Mouse (Mus musculus): ENCODE data around the gene Sfmbt1. TPM values are rescaled to one million over a fixed set of nuclear protein-coding genes. Genes with fewer than 3 reads are reported as not detected.

Gene Sfmbt1
- polyA plus RNA-seq (2012; ENCODE audit: insufficient read depth, insufficient read length, missing spikeins): 22.7 and 26.8 TPM in 2 replicates

DNA sequence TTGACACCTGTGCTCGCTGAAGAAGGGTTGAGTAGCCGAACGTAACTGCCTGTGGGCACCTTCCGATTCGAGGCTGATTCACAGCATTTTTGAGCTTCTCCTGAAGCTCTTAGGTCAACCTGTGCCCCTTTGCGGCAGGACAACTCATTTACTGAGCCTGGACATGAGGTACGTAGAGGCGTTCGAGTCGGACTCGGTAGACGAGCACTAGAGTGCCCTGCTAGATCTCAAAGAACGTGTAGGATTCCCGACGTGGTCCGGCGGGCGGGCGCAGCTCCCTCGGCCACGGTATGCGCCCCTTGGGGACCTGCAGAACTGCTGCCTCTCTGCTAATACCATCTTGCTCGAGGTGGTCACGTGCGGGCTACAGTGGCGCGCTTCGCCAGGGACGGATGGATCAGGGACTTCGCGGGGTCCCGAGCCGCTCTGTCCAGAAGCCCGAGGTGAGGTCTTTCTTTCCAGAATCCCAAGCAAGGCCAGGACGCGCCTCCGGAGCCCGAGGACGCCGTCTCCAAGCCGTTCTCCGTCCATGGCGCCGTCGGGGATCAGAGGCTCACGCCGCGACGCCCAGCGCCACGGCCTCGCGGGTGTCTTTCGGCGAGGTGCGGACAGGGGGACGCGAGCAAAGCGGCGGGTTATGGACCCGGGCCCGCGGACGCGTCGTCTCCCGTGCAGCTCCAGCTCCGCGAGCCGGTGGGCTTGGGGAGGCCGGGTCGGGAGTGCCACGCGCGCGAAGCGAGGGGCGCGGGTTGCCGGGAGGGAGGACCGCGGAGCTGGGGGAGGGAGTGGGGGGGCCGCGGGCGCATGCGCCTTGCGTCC is at the start of gene Sfmbt1:
Gene Sfmbt1, plus strand, starts transcription at position 51 of the 819 bp plus-strand sequence.
- peak within 1 kb of the TSS; percentile 91 for H3K27ac ChIP-seq (ENCODE audit: insufficient read depth, low read depth, low read length)
- TF ChIP-seq POLR2A (IDR thresholded peaks at IDR 0.05; ENCODE audit: borderline replicate concordance, low read depth, low read length): no peak
- no peak for TF ChIP-seq CTCF (IDR thresholded peaks at IDR 0.05; ENCODE audit: low read depth, low read length)
- H3K4me3 ChIP-seq (ENCODE audit: insufficient read depth, low read length): peak within 1 kb of the TSS; percentile 75
- peaks cover 16% of the 10 kb centered on the region for H3K4me1 ChIP-seq (ENCODE audit: control insufficient read depth, insufficient read depth, low read length)

DNA sequence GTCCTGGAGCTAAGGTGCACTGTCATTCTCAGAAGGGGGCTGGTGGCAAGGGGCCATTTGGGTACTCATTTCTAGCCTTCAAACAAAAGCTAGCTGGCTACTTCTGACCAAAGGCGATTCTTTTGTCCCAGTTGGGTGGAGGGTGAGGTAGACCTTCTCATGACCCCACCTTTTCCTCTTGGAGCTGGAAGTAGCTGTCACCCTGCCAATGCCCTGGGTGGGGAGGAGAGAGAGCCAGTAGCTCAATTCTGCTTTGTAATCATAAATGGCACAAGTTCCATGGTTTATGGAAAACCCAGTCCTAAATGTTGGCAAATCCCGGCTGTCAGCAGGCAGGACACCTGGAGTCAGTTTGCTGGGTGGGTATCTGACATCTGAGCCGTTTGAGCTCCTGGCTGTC is 48.6 kb upstream of the Sfmbt1 start:
- Histone ChIP-seq H3K27ac (ENCODE audit: insufficient read depth, low read depth, low read length) (no peak overlapping the region), H3K4me1 (ENCODE audit: control insufficient read depth, insufficient read depth, low read length) (peaks cover 14% of the 10 kb centered on the region), H3K4me3 (ENCODE audit: insufficient read depth, low read length) (no peak overlapping the region)
- TF ChIP-seq POLR2A (IDR thresholded peaks at IDR 0.05; ENCODE audit: borderline replicate concordance, low read depth, low read length): no peak
- TF ChIP-seq CTCF (IDR thresholded peaks at IDR 0.05; ENCODE audit: low read depth, low read length): no peak

DNA sequence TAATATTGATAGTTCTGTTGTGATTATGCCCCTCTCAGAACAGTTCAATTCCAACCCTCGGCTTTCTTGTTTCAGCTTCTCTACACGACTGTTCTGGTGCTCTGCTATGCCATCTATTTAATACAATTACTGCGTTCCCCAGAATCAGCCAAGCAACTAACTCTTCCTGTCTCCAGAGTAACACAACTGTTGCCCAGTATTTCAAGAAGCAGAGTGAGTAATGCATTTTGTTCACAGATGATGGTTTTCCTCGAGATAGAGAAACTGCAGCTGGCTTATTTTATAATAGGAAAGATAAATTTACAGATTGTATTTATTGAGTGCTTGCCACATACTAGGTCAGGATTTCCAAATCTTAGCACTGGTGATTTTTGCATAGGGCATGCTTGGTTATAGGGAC is 48.0 kb upstream of the Sfmbt1 start:
- Histone ChIP-seq H3K4me1 (ENCODE audit: control insufficient read depth, insufficient read depth, low read length) (peaks cover 19% of the 10 kb centered on the region), H3K27ac (ENCODE audit: insufficient read depth, low read depth, low read length) (no peak overlapping the region), H3K4me3 (ENCODE audit: insufficient read depth, low read length) (no peak overlapping the region)
- TF ChIP-seq POLR2A (IDR thresholded peaks at IDR 0.05; ENCODE audit: borderline replicate concordance, low read depth, low read length) (no peak), CTCF (IDR thresholded peaks at IDR 0.05; ENCODE audit: low read depth, low read length) (no peak)

DNA sequence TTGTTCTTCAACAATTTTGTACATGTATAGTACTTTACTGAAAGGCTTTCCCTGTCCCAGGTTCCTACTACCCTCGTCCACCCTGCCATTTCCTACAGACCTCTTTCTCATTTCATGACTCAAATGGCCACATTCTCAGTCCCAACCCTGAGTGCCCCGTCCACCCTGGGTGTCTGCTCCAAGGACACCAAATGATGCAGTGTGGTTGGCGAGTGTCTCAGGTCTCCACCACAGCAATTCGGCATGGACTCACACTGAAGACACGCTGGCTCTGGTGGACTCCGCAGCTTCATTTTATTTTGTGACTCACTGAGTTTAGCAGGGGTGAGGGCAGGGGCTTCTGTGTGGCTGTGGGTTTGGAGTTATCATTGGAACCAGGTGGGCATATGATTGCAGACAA is 44.5 kb upstream of the Sfmbt1 start:
- no peak for TF ChIP-seq POLR2A (IDR thresholded peaks at IDR 0.05; ENCODE audit: borderline replicate concordance, low read depth, low read length)
- TF ChIP-seq CTCF (IDR thresholded peaks at IDR 0.05; ENCODE audit: low read depth, low read length): no peak
- H3K27ac ChIP-seq (ENCODE audit: insufficient read depth, low read depth, low read length): no peak overlapping the region
- no peak overlapping the region for H3K4me3 ChIP-seq (ENCODE audit: insufficient read depth, low read length)
- H3K4me1 ChIP-seq (ENCODE audit: control insufficient read depth, insufficient read depth, low read length): peaks cover 24% of the 10 kb centered on the region

DNA sequence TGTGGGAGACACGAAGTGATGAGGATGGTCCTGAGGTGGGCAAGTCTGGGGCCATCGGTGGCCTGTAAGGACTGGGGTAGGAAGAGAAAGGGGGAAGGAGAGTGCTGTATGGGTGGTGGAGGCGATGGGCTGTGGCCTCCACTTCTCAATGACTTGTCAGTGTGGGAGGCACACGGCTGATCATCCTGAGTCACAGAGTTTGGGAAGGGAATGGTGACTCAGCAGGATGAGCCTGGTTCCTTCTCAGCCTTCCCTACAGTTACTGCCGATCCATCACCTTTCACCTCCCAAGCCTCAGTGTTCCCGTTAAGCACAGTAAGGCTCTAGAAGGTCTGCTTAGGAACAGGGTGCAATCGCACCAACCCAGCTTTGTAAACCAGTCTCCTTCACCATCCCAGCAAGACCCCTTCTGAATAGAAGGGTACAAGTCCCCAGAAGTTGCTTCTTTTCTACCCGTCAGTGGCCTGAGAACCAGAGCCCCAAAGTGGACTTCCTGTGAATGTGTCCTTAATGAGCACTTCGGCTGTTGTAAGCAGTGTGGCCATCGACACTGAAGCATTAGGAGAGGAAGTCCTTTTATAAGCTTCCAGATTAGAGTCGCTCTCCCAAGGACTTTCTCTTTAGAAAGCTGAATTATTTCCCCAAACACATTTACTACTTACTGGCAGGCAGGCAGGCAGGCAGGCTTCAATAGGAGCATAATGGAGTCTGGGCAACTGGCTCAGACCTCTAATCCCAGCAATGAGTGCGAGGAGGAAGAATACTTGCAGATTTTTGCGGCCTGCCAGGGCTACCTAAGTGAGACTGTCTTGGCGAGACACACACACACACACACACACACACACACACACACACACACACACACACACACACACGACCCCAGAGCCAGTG is 43.3 kb upstream of the Sfmbt1 start:
- Histone ChIP-seq H3K4me3 (ENCODE audit: insufficient read depth, low read length) (peak overlapping the region; percentile 15), H3K27ac (ENCODE audit: insufficient read depth, low read depth, low read length) (peak overlapping the region; percentile 51), H3K4me1 (ENCODE audit: control insufficient read depth, insufficient read depth, low read length) (peaks cover 24% of the 10 kb centered on the region)
- TF ChIP-seq POLR2A (IDR thresholded peaks at IDR 0.05; ENCODE audit: borderline replicate concordance, low read depth, low read length) (no peak), CTCF (IDR thresholded peaks at IDR 0.05; ENCODE audit: low read depth, low read length) (no peak)

DNA sequence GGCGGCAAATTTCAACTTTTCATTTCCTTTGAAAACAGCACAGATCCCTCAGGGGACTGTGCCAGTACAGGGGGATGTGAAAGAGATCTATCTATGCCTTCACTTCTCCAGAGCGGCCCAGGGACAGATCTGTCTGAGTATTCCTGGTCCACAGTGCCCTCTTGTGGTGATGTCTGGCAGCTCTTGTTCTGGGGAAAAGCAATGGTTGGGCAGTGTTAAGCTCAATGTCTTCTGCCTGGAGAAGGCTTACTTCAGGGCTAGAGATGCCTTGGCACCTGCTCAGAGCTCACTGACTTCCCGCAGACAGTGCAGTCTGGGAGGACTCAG is 42.7 kb upstream of the Sfmbt1 start:
- Histone ChIP-seq H3K4me1 (ENCODE audit: control insufficient read depth, insufficient read depth, low read length) (peaks cover 24% of the 10 kb centered on the region), H3K27ac (ENCODE audit: insufficient read depth, low read depth, low read length) (peak overlapping the region; percentile 51)
- TF ChIP-seq POLR2A (IDR thresholded peaks at IDR 0.05; ENCODE audit: borderline replicate concordance, low read depth, low read length): no peak
- TF ChIP-seq CTCF (IDR thresholded peaks at IDR 0.05; ENCODE audit: low read depth, low read length): peak; percentile 81

DNA sequence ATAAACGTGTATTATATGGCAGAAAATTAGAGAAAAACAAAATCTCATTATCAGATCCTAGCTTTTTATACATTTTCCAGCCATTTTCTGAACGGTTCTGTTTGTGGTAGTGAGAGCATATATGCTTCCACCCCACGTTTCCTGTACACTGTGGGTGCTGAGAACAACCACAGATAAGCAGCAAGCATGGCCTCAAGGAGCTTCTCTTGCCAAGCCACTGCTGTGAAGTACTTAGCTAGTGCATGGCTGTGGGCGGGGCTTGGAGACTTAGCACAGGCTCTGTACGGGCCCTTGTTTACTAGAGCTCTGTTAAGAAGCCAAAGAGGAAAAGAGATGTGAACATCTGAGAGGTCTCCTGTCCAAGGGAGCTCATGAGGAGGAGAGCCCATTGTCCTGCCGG is 39.7 kb upstream of the Sfmbt1 start:
- H3K27ac ChIP-seq (ENCODE audit: insufficient read depth, low read depth, low read length): no peak overlapping the region
- no peak overlapping the region for H3K4me3 ChIP-seq (ENCODE audit: insufficient read depth, low read length)
- H3K4me1 ChIP-seq (ENCODE audit: control insufficient read depth, insufficient read depth, low read length): peaks cover 32% of the 10 kb centered on the region
- TF ChIP-seq POLR2A (IDR thresholded peaks at IDR 0.05; ENCODE audit: borderline replicate concordance, low read depth, low read length) (no peak), CTCF (IDR thresholded peaks at IDR 0.05; ENCODE audit: low read depth, low read length) (no peak)

More for the DNA sequence above, 42.7 kb upstream of the Sfmbt1 start:
- peak overlapping the region; percentile 15 for H3K4me3 ChIP-seq (ENCODE audit: insufficient read depth, low read length)

DNA sequence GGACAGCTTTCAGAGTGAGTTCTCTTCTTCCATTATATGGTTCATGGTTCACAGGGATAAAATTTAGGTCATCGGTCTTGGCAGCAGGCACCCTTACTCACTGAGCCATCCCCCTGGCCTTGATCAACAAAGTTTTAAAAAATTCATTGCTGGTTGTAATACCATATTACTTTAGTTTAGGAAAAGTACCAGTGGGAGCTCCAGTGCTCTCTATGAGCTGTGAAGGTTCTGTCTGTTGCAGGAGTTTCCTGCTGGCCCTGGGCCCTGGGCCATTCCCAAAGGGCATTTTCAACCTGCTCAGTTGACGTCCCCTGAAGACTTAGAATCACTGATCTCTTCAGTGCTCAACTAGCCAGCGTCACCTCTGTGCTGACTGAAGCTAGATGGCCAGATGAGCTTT is 32.5 kb upstream of the Sfmbt1 start:
- Histone ChIP-seq H3K27ac (ENCODE audit: insufficient read depth, low read depth, low read length) (no peak overlapping the region), H3K4me3 (ENCODE audit: insufficient read depth, low read length) (no peak overlapping the region), H3K4me1 (ENCODE audit: control insufficient read depth, insufficient read depth, low read length) (peaks cover 12% of the 10 kb centered on the region)
- no peak for TF ChIP-seq POLR2A (IDR thresholded peaks at IDR 0.05; ENCODE audit: borderline replicate concordance, low read depth, low read length)
- TF ChIP-seq CTCF (IDR thresholded peaks at IDR 0.05; ENCODE audit: low read depth, low read length): no peak

DNA sequence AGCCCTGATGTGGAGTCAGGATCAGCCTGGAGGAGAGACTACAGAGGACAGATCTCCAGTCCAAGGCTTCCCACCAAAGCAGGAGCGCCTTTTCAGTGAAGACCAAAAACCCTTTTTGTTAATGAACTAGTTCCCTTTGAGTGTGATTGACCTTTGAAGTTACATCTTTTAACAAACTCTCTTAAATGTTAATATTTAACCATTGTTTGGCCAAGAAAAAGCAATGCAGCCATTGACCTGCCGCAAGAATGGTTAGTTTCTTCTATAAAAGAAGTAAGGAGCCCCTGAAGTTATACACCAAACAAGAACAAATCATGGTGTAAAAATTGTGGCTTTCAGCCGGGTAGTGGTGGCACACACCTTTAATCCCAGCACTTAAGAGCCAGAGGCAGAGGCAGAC is 24.0 kb upstream of the Sfmbt1 start:
- peaks cover 24% of the 10 kb centered on the region for H3K4me1 ChIP-seq (ENCODE audit: control insufficient read depth, insufficient read depth, low read length)
- H3K4me3 ChIP-seq (ENCODE audit: insufficient read depth, low read length): no peak overlapping the region
- TF ChIP-seq CTCF (IDR thresholded peaks at IDR 0.05; ENCODE audit: low read depth, low read length): no peak
- TF ChIP-seq POLR2A (IDR thresholded peaks at IDR 0.05; ENCODE audit: borderline replicate concordance, low read depth, low read length): no peak
- no peak overlapping the region for H3K27ac ChIP-seq (ENCODE audit: insufficient read depth, low read depth, low read length)

DNA sequence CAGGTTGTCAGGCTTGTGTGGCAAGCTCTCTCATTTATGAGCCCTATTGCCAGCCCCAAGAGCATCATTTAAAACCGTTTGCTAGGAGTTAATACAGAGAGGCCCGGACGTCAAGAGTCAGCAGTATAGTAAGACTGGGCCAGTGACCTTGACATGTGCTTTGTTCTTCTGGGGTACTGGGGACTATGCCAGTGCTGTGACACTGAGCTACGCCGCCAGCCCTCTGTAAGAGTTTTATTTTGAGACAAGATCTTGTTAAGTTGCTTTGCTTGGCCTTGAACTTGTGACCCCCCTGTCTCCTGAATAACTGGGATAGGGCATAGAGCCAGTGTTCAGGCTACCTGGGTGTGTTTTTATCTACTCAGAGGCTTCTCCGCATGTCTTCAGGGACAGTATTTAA is 22.2 kb upstream of the Sfmbt1 start:
- Histone ChIP-seq H3K4me1 (ENCODE audit: control insufficient read depth, insufficient read depth, low read length) (peaks cover 31% of the 10 kb centered on the region), H3K4me3 (ENCODE audit: insufficient read depth, low read length) (no peak overlapping the region), H3K27ac (ENCODE audit: insufficient read depth, low read depth, low read length) (no peak overlapping the region)
- no peak for TF ChIP-seq POLR2A (IDR thresholded peaks at IDR 0.05; ENCODE audit: borderline replicate concordance, low read depth, low read length)
- TF ChIP-seq CTCF (IDR thresholded peaks at IDR 0.05; ENCODE audit: low read depth, low read length): no peak
